Mouse (Mus musculus): ENCODE data around the gene Olfr1392. TPM values are rescaled to one million over a fixed set of nuclear protein-coding genes. Genes with fewer than 3 reads are reported as not detected.
A peak's percentile ranks its signal among the peaks of the same experiment; 100 is the strongest.

The Olfr1392 gene
- polyA plus RNA-seq, 1 experiment from 2014 or later, result not detected

DNA sequence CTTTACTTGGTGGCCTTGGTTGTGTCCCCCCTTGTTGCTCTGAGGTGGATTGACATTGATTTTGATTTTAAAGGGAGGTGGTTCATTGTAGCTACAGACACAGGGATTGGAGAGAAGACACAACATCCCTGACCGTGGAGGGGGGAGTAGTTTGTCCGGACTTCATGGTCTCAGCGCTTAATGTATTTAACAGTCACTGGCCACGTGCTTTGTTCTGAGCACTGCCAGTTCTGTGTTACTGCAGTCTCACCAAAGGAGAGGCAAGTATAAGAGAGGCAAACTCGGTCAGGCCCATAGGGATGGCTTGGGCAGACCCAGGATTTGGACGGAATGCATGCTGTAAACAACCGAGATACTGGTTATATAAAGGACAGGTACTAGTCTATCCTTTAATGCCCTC lies 21.0 kb upstream of the Olfr1392 start:
- ATAC-seq (ENCODE audit: low FRiP score, low TSS enrichment), result no peak
- Histone ChIP-seq H3K36me3 (ENCODE audit: control insufficient read depth, insufficient read depth, low read length) (peaks cover 24% of the 10 kb centered on the region), H3K4me3 (ENCODE audit: low read depth, low read length) (no peak overlapping the region), H3K27me3 (ENCODE audit: control insufficient read depth, insufficient read depth, low read length) (no peaks in the 10 kb centered on the region), H3K4me1 (replicated peaks; ENCODE audit: control insufficient read depth, insufficient read depth) (no peaks in the 10 kb centered on the region), H3K9me3 (ENCODE audit: control insufficient read depth, low read length) (no peaks in the 10 kb centered on the region), H3K27ac (replicated peaks) (no peak overlapping the region), H3K9ac (ENCODE audit: low read length) (no peak overlapping the region), H3K4me2 (replicated peaks; ENCODE audit: low read depth) (no peak overlapping the region)
- DNase-seq (ENCODE audit: low spot score), result no peak
- no peak for TF ChIP-seq CTCF (IDR thresholded peaks at IDR 0.05; ENCODE audit: low read depth)
- TF ChIP-seq EP300 (optimal IDR thresholded peaks at IDR 0.05), result no peak
- 85% methylated on average over 7 of the region's 7 CpGs for WGBS

DNA sequence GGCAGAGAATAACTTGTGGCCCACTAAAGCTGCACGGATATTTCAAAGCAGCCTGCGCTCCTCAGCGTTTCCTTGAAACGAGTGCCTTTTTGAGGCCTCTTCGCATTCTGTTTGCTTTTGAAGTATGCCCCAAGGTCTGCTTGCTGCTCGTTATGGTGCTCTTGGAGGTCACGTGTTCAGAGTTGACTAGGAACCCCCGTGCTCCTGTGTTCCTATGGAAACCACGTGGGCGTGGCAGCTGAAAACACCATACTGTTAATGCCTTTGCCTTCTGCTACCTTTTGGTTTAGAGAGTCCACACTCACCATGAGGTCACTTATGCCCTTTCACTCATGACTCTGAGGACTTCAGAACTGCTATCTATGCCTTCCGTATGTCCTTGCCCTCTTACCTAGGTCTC lies 20.5 kb upstream of the Olfr1392 start:
- WGBS, result 59% methylated on average over 11 of the region's 11 CpGs
- DNase-seq (ENCODE audit: low spot score) (peak; percentile 38), ATAC-seq (ENCODE audit: low FRiP score, low TSS enrichment) (peak; percentile 43)
- no peak overlapping the region for H3K4me3 ChIP-seq (ENCODE audit: low read depth, low read length)
- no peaks in the 10 kb centered on the region for H3K27me3 ChIP-seq (ENCODE audit: control insufficient read depth, insufficient read depth, low read length)
- no peak overlapping the region for H3K27ac ChIP-seq (replicated peaks)
- peaks cover 24% of the 10 kb centered on the region for H3K36me3 ChIP-seq (ENCODE audit: control insufficient read depth, insufficient read depth, low read length)
- no peak overlapping the region for H3K4me2 ChIP-seq (replicated peaks; ENCODE audit: low read depth)
- TF ChIP-seq CTCF (IDR thresholded peaks at IDR 0.05; ENCODE audit: low read depth) (no peak), EP300 (optimal IDR thresholded peaks at IDR 0.05) (no peak)
- no peaks in the 10 kb centered on the region for H3K9me3 ChIP-seq (ENCODE audit: control insufficient read depth, low read length)
- H3K4me1 ChIP-seq (replicated peaks; ENCODE audit: control insufficient read depth, insufficient read depth), result no peaks in the 10 kb centered on the region
- H3K9ac ChIP-seq (ENCODE audit: low read length), result no peak overlapping the region

DNA sequence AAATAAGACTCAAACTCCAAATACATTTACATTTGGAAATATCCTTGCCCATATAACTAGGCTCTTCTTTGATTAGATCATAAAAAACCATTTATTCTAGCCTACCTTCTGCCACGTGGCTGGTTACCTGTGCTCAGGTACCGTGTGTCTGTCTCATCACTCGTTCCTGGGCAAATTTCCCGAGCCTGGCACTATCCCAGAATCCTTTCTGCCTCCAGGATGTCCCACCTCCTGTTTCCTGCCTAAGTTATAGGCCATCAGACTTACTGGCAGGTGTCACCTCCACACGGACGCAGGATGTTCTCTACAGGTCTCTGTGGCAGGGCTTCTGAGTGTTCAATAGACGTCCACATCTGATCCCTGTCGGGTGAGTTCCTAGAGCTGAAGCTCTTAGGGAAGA lies 20.0 kb upstream of the Olfr1392 start:
- Histone ChIP-seq H3K36me3 (ENCODE audit: control insufficient read depth, insufficient read depth, low read length) (peaks cover 24% of the 10 kb centered on the region), H3K27me3 (ENCODE audit: control insufficient read depth, insufficient read depth, low read length) (no peaks in the 10 kb centered on the region), H3K4me3 (ENCODE audit: low read depth, low read length) (no peak overlapping the region), H3K4me2 (replicated peaks; ENCODE audit: low read depth) (no peak overlapping the region), H3K4me1 (replicated peaks; ENCODE audit: control insufficient read depth, insufficient read depth) (no peaks in the 10 kb centered on the region), H3K9me3 (ENCODE audit: control insufficient read depth, low read length) (no peaks in the 10 kb centered on the region), H3K27ac (replicated peaks) (no peak overlapping the region), H3K9ac (ENCODE audit: low read length) (no peak overlapping the region)
- no peak for ATAC-seq (ENCODE audit: low FRiP score, low TSS enrichment)
- 84% methylated on average over 8 of the region's 8 CpGs for WGBS
- DNase-seq (ENCODE audit: low spot score), result no peak
- TF ChIP-seq EP300 (optimal IDR thresholded peaks at IDR 0.05) (no peak), CTCF (IDR thresholded peaks at IDR 0.05; ENCODE audit: low read depth) (no peak)

DNA sequence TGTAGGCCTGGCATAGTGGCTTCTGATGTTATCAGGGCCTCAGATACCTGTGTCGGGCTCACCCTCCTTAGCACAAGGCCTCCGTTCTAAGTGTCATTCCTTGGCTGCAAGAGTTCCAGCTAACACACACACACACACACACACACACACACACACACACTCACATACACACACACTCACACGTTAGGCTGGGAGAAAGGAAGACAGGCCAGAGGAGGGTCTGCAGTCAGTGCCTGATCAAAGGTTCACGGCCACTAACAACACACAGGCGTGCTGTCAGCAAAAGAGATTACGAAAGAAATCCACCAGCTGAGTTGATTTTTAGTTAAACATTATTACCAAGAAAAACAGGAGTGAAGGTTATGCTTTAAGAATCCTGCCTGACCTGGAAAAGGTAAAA lies 18.4 kb upstream of the Olfr1392 start:
- no peaks in the 10 kb centered on the region for H3K9me3 ChIP-seq (ENCODE audit: control insufficient read depth, low read length)
- ATAC-seq (ENCODE audit: low FRiP score, low TSS enrichment), result no peak
- no peak for DNase-seq (ENCODE audit: low spot score)
- no peak overlapping the region for H3K4me3 ChIP-seq (ENCODE audit: low read depth, low read length)
- H3K27ac ChIP-seq (replicated peaks), result no peak overlapping the region
- H3K4me2 ChIP-seq (replicated peaks; ENCODE audit: low read depth), result no peak overlapping the region
- no peaks in the 10 kb centered on the region for H3K27me3 ChIP-seq (ENCODE audit: control insufficient read depth, insufficient read depth, low read length)
- TF ChIP-seq EP300 (optimal IDR thresholded peaks at IDR 0.05) (no peak), CTCF (IDR thresholded peaks at IDR 0.05; ENCODE audit: low read depth) (no peak)
- no peaks in the 10 kb centered on the region for H3K4me1 ChIP-seq (replicated peaks; ENCODE audit: control insufficient read depth, insufficient read depth)
- WGBS, result 53% methylated on average over 6 of the region's 6 CpGs
- peaks cover 11% of the 10 kb centered on the region; the same call in 1 of the 2 replicates for H3K36me3 ChIP-seq (ENCODE audit: control insufficient read depth, insufficient read depth, low read length)
- H3K9ac ChIP-seq (ENCODE audit: low read length), result no peak overlapping the region

DNA sequence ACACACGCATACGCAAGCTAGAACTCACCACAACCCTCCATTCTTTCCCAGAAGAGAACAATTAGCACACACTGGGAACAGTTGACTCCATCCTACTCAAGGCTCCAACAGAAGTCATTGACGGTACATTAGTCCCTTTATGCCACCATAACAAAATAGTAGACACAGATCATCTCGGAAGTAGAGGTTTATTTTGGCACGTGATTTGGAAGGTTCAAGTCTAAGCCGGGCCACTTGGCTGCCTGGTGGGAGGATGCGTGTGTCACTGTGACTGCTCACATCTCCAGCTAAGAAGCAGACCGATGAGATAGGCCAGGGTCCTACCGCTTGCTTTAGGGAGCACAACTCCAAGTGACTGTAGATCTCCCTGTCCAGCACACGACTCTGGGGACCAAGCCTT lies 17.8 kb upstream of the Olfr1392 start:
- WGBS, result 77% methylated on average over 10 of the region's 10 CpGs
- DNase-seq (ENCODE audit: low spot score) (no peak), ATAC-seq (ENCODE audit: low FRiP score, low TSS enrichment) (no peak)

DNA sequence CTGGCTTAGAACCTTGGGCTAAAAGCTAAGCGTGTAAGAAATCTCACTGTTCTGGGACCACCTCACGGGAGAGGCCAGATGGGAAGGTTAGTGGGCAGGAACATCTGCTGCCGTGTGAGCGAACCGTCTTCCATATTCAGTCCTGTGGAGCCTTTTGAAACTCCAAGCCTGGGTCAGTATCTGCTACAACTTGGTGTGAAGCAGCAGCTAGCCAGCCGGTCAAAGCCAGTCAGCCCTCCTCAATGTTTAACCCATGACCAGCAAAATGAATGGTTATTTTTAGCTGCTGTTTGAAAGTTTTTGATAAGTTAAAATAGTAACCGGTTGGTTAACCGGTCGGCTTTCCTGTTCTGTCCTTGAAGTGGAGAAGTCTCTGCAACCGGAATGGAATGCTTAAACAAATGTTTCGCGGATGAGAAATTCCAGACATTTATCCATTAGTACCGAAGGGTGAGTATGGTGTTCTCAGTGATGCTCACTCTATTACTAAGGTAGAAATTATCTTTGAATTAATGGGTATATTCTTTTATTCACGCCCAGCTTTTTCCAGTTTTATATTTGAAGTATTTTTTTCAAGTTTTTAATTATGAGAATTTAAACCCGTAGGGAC lies 17.0 kb upstream of the Olfr1392 start:
- ATAC-seq (ENCODE audit: low FRiP score, low TSS enrichment) (no peak), DNase-seq (ENCODE audit: low spot score) (no peak)
- Histone ChIP-seq H3K9ac (ENCODE audit: low read length) (no peak overlapping the region), H3K27ac (replicated peaks) (peak overlapping the region; percentile 56; the same call in 1 of the 2 replicates), H3K4me3 (ENCODE audit: low read depth, low read length) (no peak overlapping the region), H3K4me2 (replicated peaks; ENCODE audit: low read depth) (no peak overlapping the region), H3K4me1 (replicated peaks; ENCODE audit: control insufficient read depth, insufficient read depth) (no peaks in the 10 kb centered on the region), H3K9me3 (ENCODE audit: control insufficient read depth, low read length) (no peaks in the 10 kb centered on the region), H3K36me3 (ENCODE audit: control insufficient read depth, insufficient read depth, low read length) (no peaks in the 10 kb centered on the region), H3K27me3 (ENCODE audit: control insufficient read depth, insufficient read depth, low read length) (no peaks in the 10 kb centered on the region)
- TF ChIP-seq EP300 (optimal IDR thresholded peaks at IDR 0.05), result no peak
- no peak for TF ChIP-seq CTCF (IDR thresholded peaks at IDR 0.05; ENCODE audit: low read depth)
- 49% methylated on average over 15 of the region's 15 CpGs for WGBS

More for the DNA sequence above, 17.8 kb upstream of the Olfr1392 start:
- no peak overlapping the region for H3K4me3 ChIP-seq (ENCODE audit: low read depth, low read length)
- H3K27ac ChIP-seq (replicated peaks), result no peak overlapping the region
- TF ChIP-seq CTCF (IDR thresholded peaks at IDR 0.05; ENCODE audit: low read depth), result no peak
- no peak for TF ChIP-seq EP300 (optimal IDR thresholded peaks at IDR 0.05)
- no peaks in the 10 kb centered on the region for H3K9me3 ChIP-seq (ENCODE audit: control insufficient read depth, low read length)
- H3K4me1 ChIP-seq (replicated peaks; ENCODE audit: control insufficient read depth, insufficient read depth), result no peaks in the 10 kb centered on the region
- peaks cover 5% of the 10 kb centered on the region; the same call in 1 of the 2 replicates for H3K36me3 ChIP-seq (ENCODE audit: control insufficient read depth, insufficient read depth, low read length)
- H3K9ac ChIP-seq (ENCODE audit: low read length), result no peak overlapping the region
- no peaks in the 10 kb centered on the region for H3K27me3 ChIP-seq (ENCODE audit: control insufficient read depth, insufficient read depth, low read length)
- H3K4me2 ChIP-seq (replicated peaks; ENCODE audit: low read depth), result no peak overlapping the region

All from stomach, postnatal 0 days (tissue).